7 mouse cellular contexts compared by ENCODE assay signal in genomic region chr2:52959291-52959621, GRCm38 (mm10).
DNase-seq lines count a peak whose midpoint lies in the region; ATAC-seq and TF ChIP-seq lines count a peak whose summit lies in the region.

No protein-coding gene starts in this region.

- peaks cover 5% of the 10 kb centered on the region; the same call in 1 of the 2 replicates for H3K4me1 ChIP-seq in lung, postnatal 0 days (ENCODE audit: insufficient read depth, low read depth, low read length)
- H3K4me1 ChIP-seq in heart, postnatal 0 days (ENCODE audit: control insufficient read depth, insufficient read depth): peaks cover 16% of the 10 kb centered on the region; the same call in 1 of the 2 replicates

- no peak overlapping the region for H3K4me3 ChIP-seq in lung, postnatal 0 days (ENCODE audit: low read depth, low read length)
- peak overlapping the region; percentile 25 for H3K4me3 ChIP-seq in heart, postnatal 0 days (ENCODE audit: low read depth, low read length)

- TF ChIP-seq EP300 in lung, postnatal 0 days (IDR thresholded peaks at IDR 0.05): no peak
- TF ChIP-seq EP300 in heart, postnatal 0 days (IDR thresholded peaks at IDR 0.05; ENCODE audit: low read depth): no peak

- DNase-seq in lung, postnatal 0 days (ENCODE audit: low spot score): no peak
- no peak for DNase-seq in lung, postnatal 4 days
- no peak for DNase-seq in heart, postnatal 0 days (ENCODE audit: low spot score)
- no peak for DNase-seq in right cerebral cortex, postnatal 14 days
- no peak for DNase-seq in layer of hippocampus, adult 9-11 months

- 0 out of 2 replicates have a peak, but pooled peaks cover 5% of the 10 kb centered on the region for H3K9me3 ChIP-seq in lung, postnatal 0 days (ENCODE audit: low read length)
- H3K9me3 ChIP-seq in heart, postnatal 0 days (replicated peaks; ENCODE audit: control insufficient read depth, low read length): no peaks in the 10 kb centered on the region; the same call in 1 of the 2 replicates

- H3K27ac ChIP-seq in lung, postnatal 0 days (ENCODE audit: low read length): no peak overlapping the region
- peak overlapping the region; percentile 41; the same call in 1 of the 2 replicates for H3K27ac ChIP-seq in heart, postnatal 0 days (ENCODE audit: low read depth)

- no peak for TF ChIP-seq CTCF in lung, postnatal 0 days (IDR thresholded peaks at IDR 0.05)
- TF ChIP-seq CTCF in heart, postnatal 0 days (IDR thresholded peaks at IDR 0.05; ENCODE audit: low read depth): no peak

- H3K36me3 ChIP-seq in lung, postnatal 0 days (ENCODE audit: insufficient read depth, low read length): no peaks in the 10 kb centered on the region
- no peaks in the 10 kb centered on the region for H3K36me3 ChIP-seq in heart, postnatal 0 days (replicated peaks; ENCODE audit: control insufficient read depth, insufficient read depth, low read length)

- peak overlapping the region; percentile 42 for H3K4me2 ChIP-seq in lung, postnatal 0 days (replicated peaks; ENCODE audit: low read depth, low read length)
- peak overlapping the region; percentile 55 for H3K4me2 ChIP-seq in heart, postnatal 0 days (ENCODE audit: low read depth, low read length)

- no peak overlapping the region for H3K9ac ChIP-seq in lung, postnatal 0 days (replicated peaks; ENCODE audit: low read depth)
- 0 out of 2 replicates have a peak overlapping the region, but pooled peaks have one; percentile 15 for H3K9ac ChIP-seq in heart, postnatal 0 days (replicated peaks; ENCODE audit: low read depth, low read length)

- H3K27me3 ChIP-seq in lung, postnatal 0 days (replicated peaks; ENCODE audit: insufficient read depth, low read length): no peaks in the 10 kb centered on the region
- H3K27me3 ChIP-seq in heart, postnatal 0 days (ENCODE audit: control insufficient read depth, insufficient read depth, low read length): no peaks in the 10 kb centered on the region

- no peak for ATAC-seq in lung, postnatal 0 days
- ATAC-seq in heart, postnatal 0 days (ENCODE audit: insufficient read depth, low read depth): no peak
- peak; percentile 28; the same call in 1 of the 2 replicates for ATAC-seq in megakaryocyte, adult 5-6 weeks (ENCODE audit: poor library complexity, severe bottlenecking)
- no peak for ATAC-seq in erythroid progenitor cell, adult 5-6 weeks (replicated peaks; ENCODE audit: low FRiP score, poor library complexity, severe bottlenecking)
